Mouse (Mus musculus) C2C12 (cell line): ENCODE data around the gene Fam198a.
A peak's percentile ranks its signal among the peaks of the same experiment; 100 is the strongest.

Experiments
- CEBPB ChIP-seq: IDR thresholded peaks from one replicate; pipeline ENCODE4 v1.6.1; 2011; ENCODE audit warnings: low read depth, mild to moderate bottlenecking, control low read depth, moderate library complexity
- CTCF ChIP-seq: IDR thresholded peaks from one replicate; pipeline ENCODE4 v1.5.1; 2011; ENCODE audit not compliant: control insufficient read depth, insufficient read depth, insufficient read length
- FOSL1 ChIP-seq: IDR thresholded peaks from one replicate; pipeline ENCODE4 v1.8.0; 2011; ENCODE audit warnings: mild to moderate bottlenecking, low read length; ENCODE audit not compliant: poor library complexity, insufficient read depth, severe bottlenecking
- MAX ChIP-seq: IDR thresholded peaks from one replicate; pipeline ENCODE4 v1.6.1; 2011; ENCODE audit warnings: mild to moderate bottlenecking, control low read depth
- MYOD1 ChIP-seq: IDR thresholded peaks from one replicate; pipeline ENCODE4 v1.6.1; 2011; ENCODE audit warnings: low read depth; ENCODE audit not compliant: control insufficient read depth, insufficient read length
- MYOG ChIP-seq: IDR thresholded peaks from one replicate; pipeline ENCODE4 v1.6.1; 2011; ENCODE audit not compliant: control insufficient read depth, insufficient read length; ENCODE audit errors: extremely low read depth
- USF1 ChIP-seq: IDR thresholded peaks from one replicate; pipeline ENCODE4 v1.6.1; 2011; ENCODE audit warnings: low read depth, mild to moderate bottlenecking, control low read depth, moderate library complexity

DNA sequence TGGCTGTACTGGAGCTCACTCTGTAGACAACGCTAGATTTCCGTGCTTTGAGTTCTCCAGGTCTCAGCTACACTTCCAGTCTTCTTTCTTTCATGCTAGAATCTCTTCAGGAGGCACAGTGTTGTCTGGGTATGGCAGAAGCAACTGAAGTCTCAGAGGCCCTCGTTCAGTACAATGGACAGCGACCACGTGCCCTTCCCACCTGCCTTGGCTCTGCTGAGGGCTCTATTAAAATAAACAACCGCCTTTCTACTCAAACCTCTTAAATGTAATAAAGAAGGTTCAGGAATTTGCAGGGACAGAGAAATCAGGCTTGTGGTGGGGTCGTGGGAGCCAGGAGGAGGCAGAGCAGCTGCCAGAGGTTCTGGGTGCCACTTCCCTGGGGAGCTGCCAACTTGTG lies 55.8 kb downstream of the Fam198a start:
- TF ChIP-seq CTCF: no peak
- no peak for TF ChIP-seq USF1
- TF ChIP-seq MAX: peak; percentile 53
- no peak for TF ChIP-seq MYOD1
- no peak for TF ChIP-seq MYOG
- no peak for TF ChIP-seq FOSL1
- no peak for TF ChIP-seq CEBPB
